Mouse (Mus musculus) cerebellum, adult 11-12 months (tissue): ENCODE measurements around the gene Ndufaf7.

Experiments used
- DNase-seq: peaks from one replicate; pipeline ENCODE4 v3.0.0; 2022

Ndufaf7 gene

GRCm38 (mm10) chr17:78966092-78966883, 29.4 kb downstream of the Ndufaf7 start:
- no peak for DNase-seq

GRCm38 (mm10) chr17:78968500-78968899, 31.6 kb downstream of the Ndufaf7 start:
- no peak for DNase-seq

- DNase-seq = no peak
Measured at GRCm38 (mm10) chr17:78983166-78983565, 46.2 kb downstream of the Ndufaf7 start.

- no peak for DNase-seq
Measured at GRCm38 (mm10) chr17:78983736-78984135, 46.8 kb downstream of the Ndufaf7 start.

- DNase-seq = no peak
Measured at GRCm38 (mm10) chr17:78989015-78989414, 52.1 kb downstream of the Ndufaf7 start.

GRCm38 (mm10) chr17:78991549-78991948, 54.6 kb downstream of the Ndufaf7 start:
- DNase-seq = no peak

- DNase-seq = no peak
Measured at GRCm38 (mm10) chr17:78992303-78993027, 55.5 kb downstream of the Ndufaf7 start.

GRCm38 (mm10) chr17:78993670-78994069, 56.7 kb downstream of the Ndufaf7 start:
- no peak for DNase-seq

GRCm38 (mm10) chr17:78994382-78994781, 57.4 kb downstream of the Ndufaf7 start:
- DNase-seq = no peak

GRCm38 (mm10) chr17:78994931-78995820, 58.2 kb downstream of the Ndufaf7 start:
- no peak for DNase-seq
